Mouse (Mus musculus) CH12.LX (cell line): ENCODE measurements at regions not wholly inside any gene's neighbourhood (a gene's known extent, or its start where the extent isn't known, plus 50 kb on each side); places are given as distances from the start of the nearest gene placed in this dataset.

ENCODE experiments used
- DNase-seq: peaks from one replicate; pipeline ENCODE4 v3.0.0-alpha.2; 2013; ENCODE audit errors: extremely low read depth
- H3K27ac ChIP-seq: 2 replicates; pipeline ENCODE4 v1.5.1; 2012; ENCODE audit warnings: low read depth, mild to moderate bottlenecking, control low read depth, moderate library complexity; ENCODE audit not compliant: insufficient read depth
- H3K27me3 ChIP-seq: replicated peaks from 2 replicates; pipeline ENCODE3; 2012; ENCODE audit warnings: inconsistent platforms
- H3K36me3 ChIP-seq, 2 experiments: replicated peaks in 1 of 2; 2 replicates each; pipeline versions ENCODE3 to v1.6.1; 2012; ENCODE audit warnings: inconsistent platforms in 1 of 2, low read length in 1 of 2, mild to moderate bottlenecking in 1 of 2, mixed read lengths in 1 of 2, moderate library complexity in 1 of 2; ENCODE audit not compliant: control insufficient read depth in 1 of 2, insufficient read depth in 1 of 2
- H3K4me1 ChIP-seq, 2 experiments: 2 replicates each; pipeline ENCODE4 v1.6.1; 2012; ENCODE audit warnings: inconsistent platforms in 1 of 2, moderate library complexity in 1 of 2; ENCODE audit not compliant: insufficient read depth in 2 of 2, control insufficient read depth in 1 of 2
- H3K4me2 ChIP-seq: 2 replicates; pipeline ENCODE4 v1.6.1; 2012; ENCODE audit warnings: low read depth, mild to moderate bottlenecking, control low read depth; ENCODE audit not compliant: poor library complexity, insufficient read depth, severe bottlenecking
- H3K4me3 ChIP-seq, 3 experiments: fragments of 150-350 bp in 1 of 3; sonication (generic) in 1 of 3; replicated peaks in 1 of 3; 2 replicates each; pipeline versions ENCODE3 to v1.5.1; 2011 to 2012; ENCODE audit warnings: low read depth in 2 of 3, low read length in 2 of 3, mild to moderate bottlenecking in 2 of 3, moderate library complexity in 2 of 3, control low read depth in 1 of 3, improper control_type of control experiment in 1 of 3, inconsistent platforms in 1 of 3, mixed read lengths in 1 of 3; ENCODE audit not compliant: poor library complexity in 1 of 3
- H3K79me2 ChIP-seq: replicated peaks from 2 replicates; pipeline ENCODE4 v1.6.1; 2012; ENCODE audit warnings: mild to moderate bottlenecking, moderate library complexity; ENCODE audit not compliant: control insufficient read depth, poor library complexity, insufficient read depth, severe bottlenecking; ENCODE audit errors: extremely low read depth
- H3K9ac ChIP-seq: 2 replicates; pipeline ENCODE4 v1.6.1; 2012; ENCODE audit warnings: low read depth, mild to moderate bottlenecking, control low read depth, moderate library complexity; ENCODE audit not compliant: insufficient read depth
- H3K9me3 ChIP-seq: replicated peaks from 2 replicates; pipeline ENCODE3; 2012; ENCODE audit warnings: low read length, inconsistent platforms, mixed read lengths
- BHLHE40 ChIP-seq: IDR thresholded peaks from 2 replicates; pipeline ENCODE4 v1.6.1; 2011; ENCODE audit warnings: mild to moderate bottlenecking, low read depth, low read length, improper control_type of control experiment
- CHD1 ChIP-seq: IDR thresholded peaks from 2 replicates; pipeline ENCODE4 v1.6.1; 2012; ENCODE audit warnings: low read depth, low read length, improper control_type of control experiment, inconsistent platforms
- CTCF ChIP-seq, 2 experiments: IDR thresholded peaks in 1 of 2; conservative IDR thresholded peaks in 1 of 2; 2 replicates each; pipeline ENCODE4 v1.5.1; 2011 to 2012; ENCODE audit warnings: low read depth in 2 of 2, low read length in 2 of 2, improper control_type of control experiment in 1 of 2, inconsistent platforms in 1 of 2, mild to moderate bottlenecking in 1 of 2, moderate library complexity in 1 of 2
- E2F4 ChIP-seq: IDR thresholded peaks from 2 replicates; pipeline ENCODE4 v1.6.1; 2011; ENCODE audit warnings: low read depth, low read length, improper control_type of control experiment; ENCODE audit not compliant: insufficient replicate concordance
- ELF1 ChIP-seq: IDR thresholded peaks from 2 replicates; pipeline ENCODE4 v1.6.1; 2014; ENCODE audit warnings: low read depth, mild to moderate bottlenecking, inconsistent platforms, low read length, improper control_type of control experiment
- EP300 ChIP-seq: IDR thresholded peaks from 2 replicates; pipeline ENCODE4 v1.6.1; 2011; ENCODE audit warnings: low read length, improper control_type of control experiment
- ETS1 ChIP-seq: conservative IDR thresholded peaks from 2 replicates; pipeline ENCODE4 v1.6.1; 2012; ENCODE audit warnings: low read depth, mild to moderate bottlenecking, inconsistent platforms, low read length, improper control_type of control experiment, moderate library complexity
- GABPA ChIP-seq: IDR thresholded peaks from 2 replicates; pipeline ENCODE4 v1.6.1; 2012; ENCODE audit warnings: low read depth, low read length, improper control_type of control experiment, inconsistent platforms; ENCODE audit not compliant: insufficient replicate concordance
- HCFC1 ChIP-seq: IDR thresholded peaks from 2 replicates; pipeline ENCODE4 v1.6.1; 2012; ENCODE audit warnings: low read depth, mild to moderate bottlenecking, inconsistent platforms, low read length, improper control_type of control experiment
- JUN ChIP-seq: IDR thresholded peaks from 2 replicates; pipeline ENCODE4 v1.6.1; 2011; ENCODE audit warnings: low read depth, mild to moderate bottlenecking, low read length, improper control_type of control experiment, moderate library complexity; ENCODE audit not compliant: insufficient read depth
- JUND ChIP-seq: conservative IDR thresholded peaks from 2 replicates; pipeline ENCODE4 v1.6.1; 2011; ENCODE audit warnings: low read depth, low read length, improper control_type of control experiment
- KAT2A ChIP-seq: IDR thresholded peaks from 2 replicates; pipeline ENCODE4 v1.6.1; 2012; ENCODE audit warnings: low read length, improper control_type of control experiment, inconsistent platforms; ENCODE audit not compliant: insufficient replicate concordance
- MAFK ChIP-seq: IDR thresholded peaks from 2 replicates; pipeline ENCODE4 v1.6.1; 2011; ENCODE audit warnings: low read length, improper control_type of control experiment; ENCODE audit not compliant: insufficient replicate concordance
- MAX ChIP-seq: IDR thresholded peaks from 2 replicates; pipeline ENCODE4 v1.6.1; 2011; ENCODE audit warnings: low read length, improper control_type of control experiment
- MAZ ChIP-seq: IDR thresholded peaks from 2 replicates; pipeline ENCODE4 v1.6.1; 2012; ENCODE audit warnings: low read depth, mild to moderate bottlenecking, inconsistent platforms, low read length, improper control_type of control experiment, moderate library complexity
- MXI1 ChIP-seq: IDR thresholded peaks from 2 replicates; pipeline ENCODE4 v1.6.1; 2011; ENCODE audit warnings: mild to moderate bottlenecking, low read depth, low read length, improper control_type of control experiment
- NRF1 ChIP-seq: IDR thresholded peaks from 2 replicates; pipeline ENCODE4 v1.6.1; 2014; ENCODE audit warnings: low read depth, mild to moderate bottlenecking, inconsistent platforms, low read length, improper control_type of control experiment, moderate library complexity
- POLR2A ChIP-seq: IDR thresholded peaks from 2 replicates; pipeline ENCODE4 v1.6.1; 2011; ENCODE audit warnings: low read depth, mild to moderate bottlenecking, improper control_type of control experiment, low read length
- RAD21 ChIP-seq: IDR thresholded peaks from 2 replicates; pipeline ENCODE4 v1.6.1; 2011; ENCODE audit warnings: low read depth, mild to moderate bottlenecking, low read length, improper control_type of control experiment, moderate library complexity
- RCOR1 ChIP-seq: conservative IDR thresholded peaks from 2 replicates; pipeline ENCODE4 v1.6.1; 2012; ENCODE audit warnings: low read depth, mild to moderate bottlenecking, inconsistent platforms, low read length, improper control_type of control experiment
- SIN3A ChIP-seq: IDR thresholded peaks from 2 replicates; pipeline ENCODE4 v1.6.1; 2012; ENCODE audit warnings: low read length, improper control_type of control experiment, inconsistent platforms
- SMC3 ChIP-seq: IDR thresholded peaks from 2 replicates; pipeline ENCODE4 v1.6.1; 2011; ENCODE audit warnings: low read depth, low read length, improper control_type of control experiment
- UBTF ChIP-seq: IDR thresholded peaks from 2 replicates; pipeline ENCODE4 v1.6.1; 2012; ENCODE audit warnings: low read depth, mild to moderate bottlenecking, inconsistent platforms, low read length, improper control_type of control experiment, moderate library complexity
- USF2 ChIP-seq: conservative IDR thresholded peaks from 2 replicates; pipeline ENCODE4 v1.6.1; 2011; ENCODE audit warnings: low read depth, low read length, improper control_type of control experiment
- ZC3H11A ChIP-seq: IDR thresholded peaks from 2 replicates; pipeline ENCODE4 v1.6.1; 2012; ENCODE audit warnings: low read depth, mild to moderate bottlenecking, inconsistent platforms, low read length, improper control_type of control experiment
- ZKSCAN1 ChIP-seq: IDR thresholded peaks from 2 replicates; pipeline ENCODE4 v1.6.1; 2012; ENCODE audit warnings: low read depth, inconsistent platforms, low read length, improper control_type of control experiment, borderline replicate concordance
- ZMIZ1 ChIP-seq: IDR thresholded peaks from 2 replicates; pipeline ENCODE4 v1.6.1; 2012; ENCODE audit warnings: low read depth, mild to moderate bottlenecking, inconsistent platforms, low read length, improper control_type of control experiment
- dilution Hi-C: fragments of 300-500 bp; cut with MboI; formaldehyde crosslinking; loops from 2 replicates; pipeline ENCODE4 v1.14.3; 2020; ENCODE audit warnings: low sequenced_read_pairs; ENCODE audit not compliant: extremely low pct_unique_long_range_greater_than_20kb, extremely low pct_ligation_motif_present
- in situ Hi-C: fragments of 300-500 bp; cut with MboI; formaldehyde crosslinking; loops from 3 replicates; pipeline ENCODE4 v1.14.3; 2019; ENCODE audit warnings: low sequenced_read_pairs, low pct_ligation_motif_present, low pct_unique_long_range_greater_than_20kb, mixed read lengths

DNA sequence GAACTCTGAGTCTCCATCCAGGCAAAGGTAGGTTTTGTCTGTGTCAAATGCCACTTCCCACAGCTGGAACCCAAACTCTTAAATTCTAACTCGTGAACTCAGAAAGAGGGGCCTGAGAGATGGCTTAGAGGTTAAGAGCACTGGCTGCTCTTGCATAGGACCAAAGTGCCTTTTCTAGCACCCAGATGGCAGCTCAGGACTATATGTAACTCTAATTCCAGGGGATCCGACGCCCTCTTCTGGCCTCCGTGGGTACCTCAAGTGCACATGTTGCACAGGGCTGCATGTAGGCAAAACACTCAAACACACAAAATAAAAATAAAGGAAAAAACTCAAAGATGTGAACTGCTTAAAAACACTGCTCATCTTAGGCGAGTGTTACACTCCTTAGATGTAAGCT lies 374.2 kb downstream of the Agtpbp1 start:
- H3K9me3 ChIP-seq, result peaks cover 82% of the 10 kb centered on the region
- no peak overlapping the region for H3K4me2 ChIP-seq
- H3K9ac ChIP-seq, result no peak overlapping the region
- dilution Hi-C loops, result no loop called here
- no peak for DNase-seq
- no peaks in the 10 kb centered on the region for H3K27me3 ChIP-seq
- no peak overlapping the region for H3K27ac ChIP-seq
- no peaks in the 10 kb centered on the region for H3K4me1 ChIP-seq
- no peaks in the 10 kb centered on the region for H3K36me3 ChIP-seq
- H3K79me2 ChIP-seq, result no peaks in the 10 kb centered on the region
- TF ChIP-seq HCFC1 (no peak), MAFK (no peak), USF2 (no peak), SMC3 (no peak), GABPA (no peak), MAX (no peak), CHD1 (no peak), BHLHE40 (no peak), MAZ (no peak), CTCF (conservative IDR thresholded peaks at IDR 0.05 in 1 of 2, IDR thresholded peaks at IDR 0.05 in 1 of 2; ENCODE audit: low read depth in 2 of 2, low read length in 2 of 2) (no peak)
- no peak overlapping the region for H3K4me3 ChIP-seq
- in situ Hi-C loops, result no loop called here

- Histone ChIP-seq H3K4me2 (no peak overlapping the region), H3K79me2 (no peaks in the 10 kb centered on the region), H3K9ac (no peak overlapping the region), H3K9me3 (peaks cover 87% of the 10 kb centered on the region), H3K36me3 (no peaks in the 10 kb centered on the region), H3K27ac (no peak overlapping the region), H3K27me3 (no peaks in the 10 kb centered on the region)
- in situ Hi-C loops, result no loop called here
- no peak for DNase-seq
- TF ChIP-seq SMC3 (no peak), CTCF (conservative IDR thresholded peaks at IDR 0.05 in 1 of 2, IDR thresholded peaks at IDR 0.05 in 1 of 2; ENCODE audit: low read depth in 2 of 2, low read length in 2 of 2) (no peak), KAT2A (no peak), ELF1 (no peak), ETS1 (no peak), MXI1 (no peak)
- TF ChIP-seq, all 38 proteins: peak for 0
- Histone ChIP-seq H3K4me1 (no peaks in the 10 kb centered on the region), H3K4me3 (no peak overlapping the region)
- dilution Hi-C loops, result no loop called here
These were observed 378.8 kb downstream of the Agtpbp1 start for GRCm38 (mm10) chr13:59206186-59206585.

- dilution Hi-C loops, result no loop called here
- TF ChIP-seq JUN, result no peak
- TF ChIP-seq RAD21, result no peak
- no peak for TF ChIP-seq USF2
- no peak for TF ChIP-seq ZC3H11A
- no peak for TF ChIP-seq NRF1
- no peak for TF ChIP-seq ZKSCAN1
- TF ChIP-seq GABPA, result no peak
- TF ChIP-seq MXI1, result no peak
- no peak for TF ChIP-seq JUND
- TF ChIP-seq EP300, result no peak
- no peak for TF ChIP-seq UBTF
- no peak for TF ChIP-seq SIN3A
- TF ChIP-seq MAFK, result no peak
- TF ChIP-seq E2F4, result no peak
- no peak for TF ChIP-seq RCOR1
- TF ChIP-seq ZMIZ1, result no peak
- TF ChIP-seq POLR2A, result no peak
- TF ChIP-seq BHLHE40, result no peak
These were observed 380.5 kb downstream of the Agtpbp1 start for GRCm38 (mm10) chr13:59204506-59204905.

More at GRCm38 (mm10) chr13:59204506-59204905, 380.5 kb downstream of the Agtpbp1 start:
- Histone ChIP-seq H3K4me1 (no peaks in the 10 kb centered on the region), H3K36me3 (no peaks in the 10 kb centered on the region), H3K4me3 (no peak overlapping the region), H3K9me3 (peaks cover 83% of the 10 kb centered on the region), H3K27ac (no peak overlapping the region), H3K9ac (no peak overlapping the region), H3K79me2 (no peaks in the 10 kb centered on the region), H3K27me3 (no peaks in the 10 kb centered on the region), H3K4me2 (no peak overlapping the region)
- in situ Hi-C loops, result no loop called here
- no peak for DNase-seq
